Mouse (Mus musculus): ENCODE results near the gene Zfp568.
"Not testable (repeated sequence)": the region's sequence is repeated elsewhere in the genome, so short reads cannot be mapped to it uniquely, and the experiment has no call there.

Zfp568 gene

DNA sequence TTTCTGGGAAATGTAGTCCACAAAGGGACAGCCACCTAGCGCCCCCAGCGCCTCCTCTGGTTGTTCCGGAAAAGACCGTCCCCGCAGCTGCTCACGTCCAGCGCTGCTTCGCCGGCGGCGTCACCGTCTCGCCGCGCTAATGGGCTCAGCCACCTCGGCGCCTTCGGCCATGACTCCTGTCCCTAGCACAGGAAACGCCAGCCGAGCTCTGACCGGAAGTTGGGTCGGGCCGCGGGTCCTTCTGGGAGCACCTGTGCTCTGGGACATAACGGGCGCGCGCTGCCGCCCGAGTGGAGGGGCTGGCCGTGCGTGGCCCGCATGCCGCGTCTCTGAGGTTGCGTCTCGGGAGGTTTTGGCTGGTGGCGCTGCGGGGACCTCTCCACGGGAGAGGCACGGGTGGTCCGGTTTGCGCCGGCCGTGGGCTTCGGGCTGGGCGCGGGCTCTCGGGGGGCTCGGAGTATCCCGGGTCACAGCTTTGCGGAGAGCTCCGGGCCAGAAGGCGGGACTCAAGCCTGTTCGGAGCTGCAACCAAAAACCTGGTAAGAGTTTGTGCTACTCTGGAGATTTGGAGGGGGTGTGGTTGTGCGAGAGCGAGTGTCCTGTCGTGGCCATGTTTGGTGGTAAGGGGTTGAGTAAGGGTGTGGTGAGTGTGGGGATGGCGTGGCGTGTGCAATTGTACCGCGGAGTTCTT, at the start of gene Zfp568:
Gene Zfp568 (plus strand): TSS at position 266 of the 691 bp plus-strand sequence.
- DNase-seq = peak; percentile 90

DNA sequence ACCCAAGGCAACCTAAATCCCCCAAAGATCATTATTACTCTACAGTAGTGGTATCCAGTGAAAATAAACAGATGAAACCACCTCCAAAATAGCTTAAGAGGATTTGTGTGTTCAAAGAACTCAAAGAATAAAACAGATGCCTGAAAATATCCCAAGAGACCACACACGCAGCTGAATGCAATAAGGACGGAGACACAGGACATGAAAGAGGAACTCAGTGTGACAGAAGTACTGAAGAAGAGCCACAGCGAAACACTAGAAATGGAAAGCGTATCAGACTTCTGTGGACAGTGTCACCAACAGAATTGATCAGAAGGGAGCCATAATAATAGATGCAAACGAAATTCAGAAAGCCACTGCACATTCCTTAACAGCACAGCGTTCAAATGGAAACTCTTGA, 44.9 kb upstream of the Zfp568 start:
- no peak for DNase-seq

DNA sequence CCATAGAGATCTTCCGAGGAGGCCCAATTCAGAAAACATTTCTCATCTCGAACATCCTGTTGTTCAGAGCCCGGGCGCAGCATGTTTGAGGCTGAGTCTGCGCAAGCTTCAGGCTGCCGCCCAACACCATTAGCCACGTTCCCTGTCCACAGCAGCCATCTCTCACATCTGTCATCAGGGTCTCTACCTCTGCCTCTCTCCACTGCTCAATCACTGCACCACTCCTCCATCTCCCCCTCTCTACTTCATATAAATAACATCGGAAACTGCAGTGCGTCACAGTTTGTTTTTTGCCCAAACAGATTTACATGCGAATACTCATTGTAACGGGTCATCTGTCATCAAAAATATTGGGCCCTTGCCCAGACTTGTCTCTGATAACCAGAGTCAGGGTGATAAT, 42.7 kb upstream of the Zfp568 start:
- no peak for DNase-seq

DNA sequence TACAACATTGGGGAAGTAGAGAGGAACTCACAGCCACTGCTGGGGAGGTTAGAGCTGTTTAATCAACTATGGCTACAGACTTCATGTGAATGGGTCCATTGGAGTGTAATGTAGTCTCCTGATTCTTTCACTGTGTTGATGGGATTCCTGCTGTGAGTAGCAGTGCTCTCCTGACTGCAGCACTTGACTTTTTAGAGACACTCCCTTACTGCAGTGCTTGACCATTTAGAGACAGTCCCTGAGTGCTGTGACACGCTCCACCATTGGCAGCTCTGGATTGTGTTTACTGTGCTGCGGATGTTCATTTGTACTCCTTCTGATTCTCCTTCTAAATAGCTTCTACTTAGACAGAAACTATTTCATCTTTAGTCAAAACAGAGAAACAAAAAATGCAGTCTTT, 41.0 kb upstream of the Zfp568 start:
- no peak for DNase-seq

DNA sequence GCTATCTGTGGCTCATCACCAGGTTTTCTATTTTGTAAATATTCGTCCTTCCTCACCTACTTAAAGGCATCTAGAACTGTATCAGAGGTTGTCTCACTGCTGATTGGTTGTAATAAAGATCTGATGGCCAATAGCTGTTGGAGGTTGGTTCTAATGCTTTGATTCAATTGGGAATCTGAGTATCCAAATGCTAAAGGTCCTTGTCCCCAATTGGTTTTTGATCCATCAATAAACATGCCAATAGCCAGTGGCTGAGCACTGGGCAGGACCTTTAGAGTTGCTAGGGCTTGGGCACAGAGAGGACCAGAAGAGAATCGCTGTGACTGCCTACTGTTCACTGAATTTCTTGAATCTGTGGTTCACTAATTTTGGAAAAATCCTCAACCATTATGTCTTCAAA, 40.0 kb upstream of the Zfp568 start:
- no peak for DNase-seq

DNA sequence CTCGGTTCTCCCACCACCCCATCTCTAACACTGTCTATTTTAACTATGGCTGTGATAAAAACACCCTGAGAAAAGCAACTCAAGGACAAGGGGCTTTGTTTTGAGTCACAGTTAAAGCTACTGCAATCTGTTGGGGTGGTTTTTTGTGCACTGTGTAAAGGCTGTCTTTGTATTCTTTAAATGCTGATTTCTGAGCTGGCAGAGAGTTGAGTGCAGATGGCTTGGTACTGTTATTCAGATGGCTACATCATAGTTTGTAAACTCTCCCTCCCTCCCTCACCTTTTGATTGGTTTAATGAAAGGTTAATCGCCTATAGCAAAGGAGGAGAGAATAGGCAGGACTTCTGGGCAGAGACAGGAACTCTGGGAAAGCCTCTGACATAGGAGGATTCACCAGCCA, 39.6 kb upstream of the Zfp568 start:
- DNase-seq = no peak

DNA sequence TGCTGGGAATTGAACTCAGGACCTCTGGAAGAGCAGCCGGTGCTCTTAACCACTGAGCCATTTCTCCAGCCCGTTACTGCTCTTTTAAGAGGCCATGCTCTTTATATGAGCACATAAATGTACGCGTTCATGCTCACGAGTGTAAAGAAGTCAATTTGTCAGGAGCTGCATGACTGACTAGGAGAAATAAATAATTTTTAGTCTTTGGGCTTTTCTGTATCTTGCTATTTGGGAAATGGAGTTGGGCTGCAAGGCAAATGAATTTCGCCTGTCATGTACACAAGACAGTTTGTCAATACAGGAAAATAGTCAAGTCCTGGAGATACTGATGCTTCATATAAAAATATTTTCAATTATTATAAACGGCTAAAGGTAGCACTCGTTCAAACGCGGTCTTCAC, 30.7 kb upstream of the Zfp568 start:
- DNase-seq = no peak

DNA sequence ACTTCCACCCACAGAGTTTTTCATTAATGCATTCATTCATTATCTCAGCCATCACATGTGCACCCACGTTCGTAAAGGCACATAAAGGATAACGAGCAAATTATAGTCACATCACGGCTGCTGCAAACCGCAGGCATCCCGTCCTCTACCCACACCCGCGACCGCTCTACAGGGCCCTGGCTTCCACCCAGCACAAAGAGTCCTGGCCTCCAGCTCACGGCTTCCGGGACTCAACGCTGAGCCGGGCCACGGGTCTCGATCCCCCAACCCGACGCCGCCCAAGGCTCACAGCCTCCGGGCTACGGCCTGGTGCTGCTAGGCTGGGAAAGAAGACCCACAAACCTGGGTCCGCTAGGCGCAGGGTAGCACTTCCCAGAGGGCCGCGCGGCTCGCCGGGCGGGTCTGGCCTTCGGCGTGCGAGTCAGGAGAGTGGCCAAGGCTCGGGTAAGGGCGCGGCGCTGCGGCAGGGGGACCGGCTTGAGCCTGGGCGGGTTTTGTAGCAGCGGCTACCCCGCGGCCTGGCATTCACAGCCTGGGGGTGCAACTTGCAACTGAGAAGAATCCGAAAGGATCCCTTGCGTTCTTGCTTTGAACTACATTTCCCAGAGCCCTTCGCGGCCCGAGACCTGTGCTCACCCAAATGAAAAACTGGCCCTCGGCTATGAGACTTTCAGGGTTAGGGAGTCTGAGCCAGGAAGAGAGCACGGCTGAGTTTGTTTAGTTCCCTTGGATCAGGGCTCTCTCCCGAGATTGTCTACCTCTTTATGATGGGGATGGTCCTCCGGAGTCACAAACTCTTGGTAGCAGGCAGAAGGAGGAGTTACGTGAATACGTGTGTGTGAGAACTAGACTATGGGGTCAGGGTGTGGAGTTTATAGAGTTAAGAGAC, 30.0 kb upstream of the Zfp568 start, which contains the start of gene Zfp74:
Gene Zfp74 (minus strand): TSS at position 577 of the 889 bp plus-strand sequence.
- DNase-seq = peak; percentile 75

DNA sequence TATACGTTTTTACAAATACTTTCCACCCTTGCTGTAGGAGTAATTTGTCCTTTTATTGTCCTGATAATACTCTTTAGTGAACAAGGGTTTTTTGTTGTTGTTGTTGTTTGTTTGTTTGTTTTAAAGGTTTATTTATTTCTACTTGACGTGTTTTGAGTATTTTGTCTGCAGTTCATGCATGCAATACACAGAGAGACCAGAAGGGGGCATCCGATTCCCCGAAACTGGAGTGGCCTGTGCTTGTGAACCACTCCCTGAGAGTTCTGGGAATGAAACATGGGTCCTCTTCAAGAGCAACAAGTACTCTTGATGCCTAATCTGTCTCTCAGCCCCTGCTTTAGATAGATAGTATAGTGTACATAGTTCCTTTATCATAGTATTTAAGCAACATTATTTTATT, 29.0 kb upstream of the Zfp568 start:
- DNase-seq = no peak

DNA sequence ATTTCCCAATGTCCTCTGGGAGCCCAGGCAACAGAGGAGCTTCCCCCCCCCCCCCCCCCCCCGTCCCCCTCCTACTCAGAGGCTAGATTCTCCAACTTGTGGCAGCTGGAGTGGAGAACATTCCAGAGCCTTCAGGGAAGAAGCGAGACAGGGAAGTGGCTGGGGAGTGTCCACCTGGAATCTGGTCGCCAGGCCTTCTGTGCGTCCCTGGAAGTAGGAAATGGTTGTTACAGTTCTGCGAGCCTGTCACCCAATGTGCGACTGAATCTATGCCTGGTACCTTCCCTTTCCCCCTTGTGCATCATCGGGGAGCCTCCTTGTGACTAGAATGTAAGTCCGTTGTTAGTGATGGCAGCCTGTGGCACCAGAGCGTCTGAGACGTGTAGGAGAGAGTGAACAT, 27.5 kb upstream of the Zfp568 start:
- DNase-seq = no peak

DNA sequence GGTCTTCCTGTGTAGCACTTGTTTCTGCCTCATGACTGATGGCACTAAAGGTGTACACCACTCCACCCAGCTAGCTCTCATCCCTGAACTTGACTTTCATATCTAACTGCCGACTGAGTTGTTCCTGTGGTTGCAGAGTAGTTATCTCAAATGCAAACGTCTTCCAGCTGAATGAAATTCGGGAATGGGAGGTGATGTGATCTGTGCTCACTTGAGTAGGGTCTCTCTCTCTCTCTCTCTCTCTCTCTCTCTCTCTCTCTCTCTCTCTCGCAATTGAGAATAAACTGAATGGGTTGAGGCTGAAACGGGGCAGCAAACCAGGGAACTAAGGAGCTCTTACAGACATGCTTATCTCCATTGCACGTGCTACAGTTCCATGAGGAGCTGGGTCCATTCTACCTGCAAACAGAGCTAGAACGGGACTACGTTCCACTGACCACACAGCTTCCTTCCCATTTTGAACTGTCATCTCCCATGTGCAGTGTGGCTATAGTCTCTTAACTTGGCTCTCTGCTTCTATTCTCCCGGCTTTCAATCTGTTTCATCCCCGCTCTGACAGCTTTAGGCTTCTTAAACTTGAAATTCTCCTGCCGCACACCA, 25.5 kb upstream of the Zfp568 start:
- DNase-seq = no peak

DNA sequence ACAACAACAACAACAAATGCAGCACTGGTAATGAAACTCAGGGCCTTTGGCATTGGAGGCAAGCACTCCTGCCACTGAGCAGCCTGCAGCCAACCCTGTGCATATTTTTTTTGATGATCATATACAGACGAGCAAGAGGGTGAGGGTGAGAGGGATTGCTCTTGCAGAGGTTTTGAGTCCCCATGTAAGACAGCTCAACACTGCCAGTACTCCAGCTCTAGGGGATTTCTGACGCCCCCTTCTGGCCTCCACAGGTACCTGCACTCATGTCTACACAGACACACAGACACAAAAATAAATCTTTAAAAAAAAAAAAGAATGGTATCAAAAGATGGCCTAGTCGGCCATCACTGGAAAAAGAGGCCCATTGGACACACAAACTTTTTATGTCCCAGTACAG, 24.8 kb upstream of the Zfp568 start:
- DNase-seq = no peak

DNA sequence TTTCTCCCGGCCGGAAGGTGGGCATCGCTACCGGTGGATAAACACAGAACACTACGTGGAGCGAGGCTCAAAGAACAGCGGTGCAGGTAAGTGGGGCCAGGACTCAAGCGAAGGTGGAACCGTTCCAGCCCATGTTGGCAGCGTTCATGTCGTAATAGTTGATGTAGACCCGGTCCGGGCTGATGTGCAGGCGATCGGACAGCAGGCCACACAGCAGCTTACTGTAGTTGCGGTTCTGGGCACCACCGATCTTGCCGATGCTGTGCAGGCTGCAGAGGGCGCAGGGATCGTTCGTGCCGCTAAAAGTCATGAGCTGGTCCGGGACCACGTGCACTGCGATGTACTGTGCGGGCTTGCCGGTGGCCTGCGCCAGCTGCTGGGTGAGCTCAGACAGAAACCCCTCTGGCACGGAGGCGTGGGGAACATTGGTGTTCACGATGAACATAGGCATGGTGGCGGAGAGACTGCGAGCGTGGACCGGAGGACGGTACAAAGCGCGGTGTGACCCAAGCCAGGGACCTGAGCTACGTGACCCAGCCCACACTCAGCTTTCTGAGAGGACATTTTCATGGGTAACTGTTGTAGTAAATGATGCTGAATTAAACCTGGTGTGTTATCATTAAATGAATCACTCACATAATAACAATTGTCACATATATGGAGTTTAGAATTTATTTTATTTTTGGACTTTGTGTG, 18.5 kb upstream of the Zfp568 start:
- DNase-seq = not testable (repeated sequence)

DNA sequence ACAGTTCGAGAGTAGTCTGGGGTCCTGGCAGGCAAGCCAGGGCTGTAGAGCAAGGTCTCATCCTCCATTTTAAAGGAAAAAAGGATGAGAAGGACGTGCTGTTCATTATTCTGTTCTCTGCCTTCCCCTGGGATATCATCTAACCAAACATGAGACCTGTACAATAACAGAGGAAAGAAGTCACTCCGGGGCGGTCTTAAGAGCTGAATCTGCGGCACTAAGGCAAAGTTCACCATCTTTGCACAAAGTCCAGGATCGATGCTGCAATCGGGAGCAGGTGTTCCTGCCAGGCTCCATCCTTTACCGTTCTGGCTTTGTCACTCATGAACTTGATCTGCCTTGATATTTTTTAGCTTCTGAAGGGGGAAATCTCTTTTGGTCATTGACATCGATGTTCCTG, 13.1 kb upstream of the Zfp568 start:
- no peak for DNase-seq

DNA sequence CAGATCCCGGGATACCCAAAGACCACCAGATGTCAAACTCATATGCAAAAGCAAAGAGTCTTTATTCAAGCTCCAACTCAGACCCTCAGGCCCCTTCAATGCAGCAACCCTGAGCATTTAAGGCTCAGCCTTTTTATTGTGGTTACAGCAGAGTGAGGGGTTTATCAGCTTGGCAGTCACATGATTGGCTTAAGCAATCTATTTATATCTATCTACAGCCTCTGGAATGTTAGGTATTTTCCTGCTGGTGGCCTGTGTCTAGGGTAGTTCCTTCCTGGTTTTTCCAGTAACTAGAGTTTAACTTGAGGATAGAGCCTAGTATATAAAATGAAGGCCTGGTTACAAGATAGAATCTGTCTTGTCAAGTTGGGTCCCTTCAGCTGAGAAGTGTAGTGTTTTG, 3.0 kb upstream of the Zfp568 start:
- no peak for DNase-seq

DNA sequence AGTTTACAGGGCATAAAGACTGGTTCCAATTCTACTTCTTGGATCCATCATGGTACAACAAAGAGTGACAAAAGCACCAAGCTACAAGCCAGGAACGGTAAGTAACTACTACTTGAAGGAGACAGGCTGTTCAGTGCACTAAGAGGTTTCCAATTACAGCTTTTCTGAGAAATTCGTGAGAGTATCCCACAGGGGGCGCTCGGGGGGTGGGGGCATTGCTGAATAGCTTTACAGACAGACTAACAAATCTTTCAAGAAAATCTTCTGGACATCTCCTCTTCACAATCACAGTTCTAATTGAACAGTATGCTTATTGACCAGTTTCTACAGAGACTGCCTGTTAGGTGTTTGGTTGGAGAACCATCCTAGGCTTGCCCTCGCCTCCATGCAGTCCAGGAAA, 2.3 kb upstream of the Zfp568 start:
- DNase-seq = no peak

DNA sequence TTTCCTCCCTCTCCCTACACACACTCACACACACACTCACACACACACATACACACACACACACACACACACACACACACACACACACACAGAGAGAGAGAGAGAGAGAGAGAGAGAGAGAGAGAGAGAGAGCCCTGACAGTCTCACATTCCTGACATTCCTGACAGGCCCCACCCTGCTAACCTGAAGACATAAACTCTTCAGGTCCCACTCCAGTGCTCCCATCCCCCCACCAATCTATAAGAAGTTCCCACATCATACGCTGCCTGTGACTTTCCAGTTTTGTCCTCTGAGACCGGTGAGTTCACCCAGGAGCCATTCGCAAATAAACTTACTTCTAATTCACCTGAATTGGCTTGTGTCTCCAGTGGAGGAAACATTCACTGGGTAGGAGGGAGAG, 1.9 kb upstream of the Zfp568 start:
- DNase-seq = no peak

DNA sequence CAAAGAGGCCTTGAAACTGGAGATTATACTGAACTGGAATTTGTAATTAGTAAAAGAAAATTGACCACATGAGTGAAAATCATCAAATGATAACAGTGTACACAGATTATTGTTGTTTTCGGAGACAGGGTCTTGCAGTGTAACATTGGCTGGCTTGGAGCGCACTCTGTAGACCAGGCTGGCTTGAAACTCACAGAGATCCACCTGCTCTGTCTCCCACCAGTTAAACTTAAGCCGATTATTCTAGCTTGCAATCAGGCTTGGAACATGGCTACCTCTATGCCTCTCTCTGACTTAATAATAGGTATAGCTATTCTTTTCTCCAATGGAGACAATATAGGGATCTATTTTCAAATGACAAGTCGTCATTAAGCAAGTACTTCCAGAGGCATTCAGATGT, 1.4 kb upstream of the Zfp568 start:
- no peak for DNase-seq

DNA sequence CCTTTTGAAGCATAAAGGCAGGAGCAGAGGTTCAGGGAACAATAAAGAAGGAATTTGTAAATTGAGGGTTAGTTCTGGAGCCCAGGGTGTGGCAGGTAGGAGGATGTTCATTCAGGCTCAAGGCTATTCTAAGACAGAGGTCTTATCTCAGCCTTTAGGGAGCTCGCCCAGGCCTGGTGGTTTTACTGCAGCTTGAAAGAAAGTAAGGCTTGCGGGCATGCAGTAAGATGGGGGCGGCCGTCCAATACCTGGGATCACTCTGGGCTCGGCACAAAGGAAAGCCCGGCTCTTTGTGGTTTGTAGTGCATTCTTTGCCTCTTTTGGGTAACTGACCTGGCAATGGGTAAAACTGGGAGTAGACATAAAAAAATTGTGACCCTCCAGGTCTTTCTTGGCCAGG, 824 bp upstream of the Zfp568 start:
- DNase-seq = no peak

DNA sequence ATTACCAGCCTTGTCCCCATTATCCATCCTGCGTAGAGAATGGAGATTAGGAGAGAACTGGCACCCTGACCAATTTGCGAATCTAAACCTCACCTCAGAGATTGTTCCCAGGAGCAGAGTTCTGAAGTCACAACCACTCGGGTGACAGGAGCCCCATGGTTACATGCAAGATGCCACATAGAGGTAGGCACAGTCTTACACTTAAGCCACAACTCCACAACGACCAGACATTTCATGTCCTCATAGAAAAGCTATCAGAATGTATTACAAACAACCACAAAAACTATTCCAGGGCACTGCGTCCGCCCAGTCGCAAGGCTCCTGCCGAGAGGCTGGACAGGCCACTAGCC, 440 bp upstream of the Zfp568 start:
- no peak for DNase-seq

DNA sequence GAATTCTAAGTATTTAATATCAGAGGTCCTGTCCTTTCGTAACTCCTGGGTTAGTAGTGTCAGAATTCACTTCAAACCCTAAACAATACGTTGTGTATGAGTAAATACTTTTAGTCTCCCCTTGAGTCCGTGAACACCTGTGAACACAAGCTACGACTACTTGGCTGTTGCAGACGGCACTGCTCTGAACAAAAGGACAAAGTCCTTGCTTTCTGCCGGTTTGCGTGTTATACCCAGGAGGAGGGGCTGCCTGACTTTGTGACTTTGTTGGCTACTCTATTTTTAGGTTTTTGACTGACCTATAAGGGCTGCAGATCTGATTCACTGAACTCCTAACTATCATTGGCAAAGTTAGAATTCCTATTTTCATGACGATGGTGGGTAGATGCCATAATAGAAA, 2.3 kb downstream of the Zfp568 start:
- no peak for DNase-seq

DNA sequence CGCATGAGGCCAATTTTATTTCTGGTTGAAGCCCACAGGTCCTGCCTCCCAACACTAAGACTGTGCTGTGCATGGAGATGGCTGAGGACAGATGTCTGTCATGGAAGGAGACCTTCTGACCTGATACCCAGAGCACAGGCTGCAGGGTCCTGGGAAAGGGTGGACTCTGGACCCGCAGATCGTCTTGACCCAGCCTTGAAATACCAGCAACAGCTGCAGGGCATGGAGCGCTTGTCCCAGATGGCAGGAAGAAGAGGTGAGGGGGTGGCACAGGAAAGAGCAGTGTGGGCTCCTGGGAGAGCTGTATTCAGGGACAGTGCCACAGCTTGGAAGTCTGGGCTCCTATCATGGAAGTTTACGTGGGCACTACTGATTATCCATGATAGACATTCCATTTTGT, 3.8 kb downstream of the Zfp568 start:
- no peak for DNase-seq

DNA sequence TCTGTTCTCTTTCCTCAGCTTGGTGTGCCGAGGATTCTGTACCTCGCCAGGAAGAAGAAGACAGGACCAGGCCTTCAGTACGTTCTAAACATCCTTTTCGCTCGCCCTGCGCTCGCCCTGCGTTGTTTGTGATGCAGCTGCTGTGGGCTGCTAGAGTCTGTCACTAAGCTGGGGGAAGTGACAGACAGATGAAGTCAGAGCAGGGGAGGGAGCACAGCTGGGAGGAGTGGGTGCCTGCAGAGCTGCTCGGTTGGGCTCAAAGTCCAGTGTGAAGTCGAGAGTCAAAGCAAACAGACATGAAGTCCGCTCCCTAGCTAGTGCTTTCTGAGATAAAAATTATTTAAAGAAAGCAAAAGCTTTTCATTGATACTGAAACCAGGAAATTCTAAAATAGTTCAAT, 5.3 kb downstream of the Zfp568 start:
- no peak for DNase-seq

DNA sequence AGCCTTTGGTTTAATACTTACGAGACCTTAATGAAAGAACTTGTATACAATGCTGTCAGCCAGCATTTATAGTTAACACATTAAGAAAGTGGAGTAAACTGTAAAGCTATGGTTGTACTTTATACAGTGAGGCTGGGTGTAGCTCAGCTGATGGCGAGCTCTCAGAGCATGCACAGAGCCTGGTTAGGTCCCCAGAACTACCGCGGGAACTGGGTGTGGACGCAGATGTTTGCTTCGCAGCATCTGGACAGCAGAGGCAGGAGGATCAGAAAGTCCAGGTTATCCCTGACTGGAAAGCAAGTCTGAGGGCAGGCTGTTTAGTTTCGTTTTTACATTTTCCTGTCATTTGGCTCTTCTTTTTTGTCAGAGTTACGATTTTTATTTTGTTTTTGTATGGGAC, 8.9 kb downstream of the Zfp568 start:
- DNase-seq = no peak

Measured in cerebellum, adult 8-10 months (tissue).